Mouse (Mus musculus): ENCODE data around the gene Thegl.
"Not testable (repeated sequence)": the region's sequence is repeated elsewhere in the genome, so short reads cannot be mapped to it uniquely, and the experiment has no call there.

The Thegl gene

GRCm38 (mm10) chr5:77015544-77016482, at the start of gene Thegl:
Gene Thegl, plus strand, starts transcription at chr5:77016023.
- peak; percentile 99 for ATAC-seq (ENCODE audit: low TSS enrichment)

- ATAC-seq (ENCODE audit: low TSS enrichment): no peak
Observed at GRCm38 (mm10) chr5:76969250-76969649, 46.6 kb upstream of the Thegl start.

DNA sequence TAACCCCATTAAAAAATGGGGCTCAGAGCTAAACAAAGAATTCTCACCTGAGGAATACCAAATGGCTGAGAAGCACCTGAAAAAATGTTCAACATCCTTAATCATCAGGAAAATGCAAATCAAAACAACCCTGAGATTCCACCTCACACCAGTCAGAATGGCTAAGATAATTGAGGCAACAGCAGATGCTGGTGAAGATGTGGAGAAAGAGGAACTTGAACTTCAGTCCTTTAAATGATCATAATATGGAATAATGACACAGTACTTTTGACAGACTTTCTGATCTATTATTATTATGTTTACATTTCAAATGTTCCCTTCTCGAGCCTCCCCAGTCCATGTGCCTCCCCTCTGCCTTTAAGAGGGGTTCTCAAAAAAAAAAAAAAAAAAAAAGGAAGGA, 44.7 kb upstream of the Thegl start:
- not testable (repeated sequence) for ATAC-seq (ENCODE audit: low TSS enrichment)

GRCm38 (mm10) chr5:76973488-76973887, 42.3 kb upstream of the Thegl start:
- no peak for ATAC-seq (ENCODE audit: low TSS enrichment)

DNA sequence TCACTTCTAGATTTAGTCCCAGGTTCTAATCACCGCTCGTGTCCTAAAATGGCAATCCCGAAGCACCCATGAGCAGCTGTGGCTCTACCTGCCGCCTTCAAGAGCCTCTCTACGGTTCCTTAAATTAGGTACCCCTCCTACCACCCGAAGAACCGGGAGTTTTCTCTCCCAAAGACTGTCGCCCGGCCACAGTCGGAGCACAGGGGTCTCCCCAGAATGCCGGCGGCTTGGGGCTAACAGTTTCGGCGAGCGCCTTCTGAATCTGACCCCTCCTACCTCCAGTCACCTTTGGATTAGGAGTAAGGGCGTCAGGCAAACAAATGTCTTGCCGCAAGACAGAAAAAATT, 41.6 kb upstream of the Thegl start:
- peak; percentile 42 for ATAC-seq (ENCODE audit: low TSS enrichment)

DNA sequence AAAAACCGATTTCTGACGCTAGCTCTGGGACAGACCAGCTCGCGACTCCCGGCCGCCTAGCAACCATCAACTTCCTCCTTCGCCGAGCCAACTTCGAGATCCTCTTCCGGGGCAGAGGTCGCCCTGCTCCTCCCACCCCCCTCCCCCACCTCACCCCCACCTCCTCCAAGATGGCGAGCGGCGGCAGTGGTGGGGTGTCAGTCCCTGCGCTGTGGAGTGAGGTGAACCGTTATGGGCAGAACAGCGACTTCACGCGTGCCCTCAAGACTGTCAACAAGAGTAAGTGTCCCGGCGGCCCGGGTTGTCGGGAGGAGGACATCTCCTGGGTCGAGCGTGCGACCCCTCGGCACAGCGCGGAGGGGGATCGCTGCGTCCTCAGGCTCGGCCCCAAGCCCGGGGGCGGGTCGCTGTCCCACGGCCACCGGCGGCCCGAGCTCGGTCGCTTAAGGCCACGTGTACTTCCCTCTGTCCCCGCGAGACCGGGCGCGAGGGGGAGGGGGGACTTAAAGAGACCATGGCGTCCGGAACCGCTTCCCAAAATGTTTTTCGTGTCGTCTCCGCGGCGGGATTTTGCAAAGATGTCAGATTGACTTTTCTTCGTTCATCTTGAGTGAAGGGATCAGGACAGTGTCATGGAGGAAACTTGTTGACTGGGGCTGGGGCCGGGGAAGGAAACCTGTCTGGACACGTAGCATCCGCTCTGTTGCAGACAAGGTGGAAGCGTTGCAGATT, 41.1 kb upstream of the Thegl start, which contains the start of gene Srp72:
Gene Srp72 (plus strand): TSS at position 130 of the 732 bp plus-strand sequence.
- ATAC-seq (ENCODE audit: low TSS enrichment): peak; percentile 88

DNA sequence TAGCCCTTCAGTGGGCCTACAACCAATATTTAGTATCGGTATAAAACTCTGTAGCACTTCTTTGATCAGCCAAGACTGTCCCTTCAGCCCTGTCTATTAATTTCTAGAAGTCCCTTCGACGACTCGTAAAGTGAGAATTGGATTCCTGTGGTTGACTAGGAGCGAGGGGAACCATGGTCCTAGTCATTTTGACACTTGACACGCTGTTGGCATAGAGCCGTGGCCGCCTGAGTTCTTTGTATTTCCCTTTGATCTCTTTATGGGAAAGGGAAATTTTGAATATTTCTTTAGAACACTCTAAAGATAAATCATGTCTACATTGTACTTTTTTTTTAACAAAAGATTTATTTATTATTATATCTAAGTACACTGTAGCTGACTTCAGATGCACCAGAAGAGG, 40.1 kb upstream of the Thegl start:
- ATAC-seq (ENCODE audit: low TSS enrichment): no peak

DNA sequence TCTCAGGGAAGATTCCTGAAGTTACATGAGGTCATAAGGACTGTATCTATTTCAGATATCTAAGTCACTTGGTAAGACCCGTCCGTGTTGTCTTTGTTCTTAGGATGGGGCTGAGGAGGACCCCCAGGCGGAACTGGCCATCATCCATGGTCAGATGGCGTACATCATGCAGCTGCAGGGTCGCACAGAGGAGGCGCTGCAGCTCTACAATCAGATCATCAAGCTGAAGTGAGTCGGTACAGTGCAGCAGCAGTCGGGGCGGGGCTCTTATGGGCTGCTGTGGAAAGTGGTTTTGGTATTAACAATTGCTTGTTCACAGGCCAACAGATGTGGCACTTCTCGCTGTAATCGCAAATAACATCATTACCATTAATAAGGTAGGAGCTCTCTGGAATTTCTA, 31.8 kb upstream of the Thegl start:
- no peak for ATAC-seq (ENCODE audit: low TSS enrichment)

DNA sequence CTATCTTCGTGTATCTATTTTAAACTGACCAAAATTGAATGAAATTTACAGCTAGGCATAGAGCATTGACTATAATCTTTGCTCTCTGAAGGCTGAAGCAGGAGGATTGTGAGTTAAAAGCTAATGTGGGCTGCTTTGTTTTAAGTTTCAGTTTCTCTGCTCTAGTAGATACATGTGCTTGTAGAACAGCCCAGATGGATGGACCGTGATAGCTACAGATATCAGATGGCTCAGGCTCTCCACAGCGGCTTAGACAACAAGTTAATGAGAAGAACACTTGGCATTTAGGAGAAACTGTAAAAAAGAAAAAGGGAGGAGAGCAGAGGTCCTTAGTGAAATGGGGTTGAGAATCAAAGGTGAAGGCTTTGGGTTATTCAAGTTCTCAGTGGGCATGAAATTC, 25.0 kb upstream of the Thegl start:
- no peak for ATAC-seq (ENCODE audit: low TSS enrichment)

DNA sequence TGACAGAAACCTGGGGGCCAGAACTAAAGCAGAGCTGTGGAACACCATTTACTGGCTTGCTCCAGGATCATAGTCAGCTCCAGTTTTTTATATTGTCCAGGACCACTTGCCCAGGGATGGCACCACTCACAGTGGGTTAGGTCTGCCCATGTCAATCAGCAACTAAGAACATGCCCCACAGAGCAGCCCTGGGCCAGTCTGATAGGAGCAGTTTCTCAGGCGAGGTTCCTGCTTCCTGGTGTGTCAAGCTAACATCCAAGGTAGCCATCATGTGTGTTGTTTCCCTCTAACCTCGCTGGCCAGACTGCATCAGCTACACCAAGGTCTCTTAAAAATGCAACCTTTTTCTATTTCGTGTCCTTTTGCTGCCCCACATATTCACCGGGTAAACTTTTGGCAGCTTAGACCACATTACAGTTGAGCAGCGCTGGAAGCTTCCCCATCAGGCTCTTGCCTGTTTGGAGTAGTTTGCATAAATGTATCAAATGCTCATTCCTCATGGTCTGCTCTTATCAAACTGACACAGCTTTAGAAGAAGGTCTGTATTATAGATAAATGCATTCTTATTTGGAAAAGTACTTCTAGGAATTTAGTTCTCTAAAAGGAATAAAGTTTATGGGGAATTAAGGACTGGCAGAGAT, 22.5 kb upstream of the Thegl start:
- no peak for ATAC-seq (ENCODE audit: low TSS enrichment)

- peak; percentile 98 for ATAC-seq (ENCODE audit: low TSS enrichment)
Observed at GRCm38 (mm10) chr5:76998416-76998815, 17.4 kb upstream of the Thegl start.

GRCm38 (mm10) chr5:77001192-77001591, 14.6 kb upstream of the Thegl start:
- ATAC-seq (ENCODE audit: low TSS enrichment): no peak

- no peak for ATAC-seq (ENCODE audit: low TSS enrichment)
Observed at GRCm38 (mm10) chr5:77004051-77004821, 11.6 kb upstream of the Thegl start, which contains the start of gene Arl9. Gene Arl9, plus strand, starts transcription at chr5:77004055.

DNA sequence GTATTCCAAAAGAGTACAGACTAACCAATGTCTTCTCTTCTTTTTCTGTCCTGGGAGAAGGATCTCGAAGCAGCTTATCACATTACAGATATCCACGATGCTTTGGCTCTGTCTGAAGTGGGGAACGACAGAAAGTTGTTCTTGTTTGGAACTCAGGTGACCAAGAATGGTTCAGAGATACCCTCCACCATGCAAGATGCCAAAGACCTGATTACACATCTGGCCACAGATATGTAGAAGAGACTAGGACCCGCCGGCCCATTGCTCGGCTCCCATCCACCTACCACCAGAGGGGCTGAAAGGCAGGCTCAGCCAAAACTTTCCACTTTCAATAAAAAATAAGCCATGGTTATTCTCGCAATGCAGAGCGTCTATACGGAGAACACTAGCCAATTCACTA, 5.5 kb upstream of the Thegl start:
- no peak for ATAC-seq (ENCODE audit: low TSS enrichment)

GRCm38 (mm10) chr5:77011082-77011481, 4.7 kb upstream of the Thegl start:
- ATAC-seq (ENCODE audit: low TSS enrichment): no peak

- ATAC-seq (ENCODE audit: low TSS enrichment): no peak
Observed at GRCm38 (mm10) chr5:77013171-77013570, 2.7 kb upstream of the Thegl start.

DNA sequence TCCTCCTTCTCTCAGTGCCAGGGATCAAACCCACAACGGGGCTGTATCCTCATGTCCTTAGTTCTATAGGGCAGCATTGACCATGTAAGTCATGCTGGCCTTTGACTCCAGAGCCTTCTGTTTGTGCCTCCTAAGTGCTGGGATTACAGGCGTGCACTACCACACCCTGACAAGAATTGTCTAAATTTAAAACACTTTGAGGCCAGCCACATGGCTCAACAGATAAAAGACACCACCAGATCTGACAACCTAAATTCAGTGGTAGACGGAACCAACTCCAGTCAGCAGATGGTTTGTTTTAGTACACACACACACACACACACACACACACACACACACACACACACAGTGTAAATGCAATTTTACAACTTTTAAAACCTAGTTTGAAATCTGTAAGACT, 12.2 kb downstream of the Thegl start:
- no peak for ATAC-seq (ENCODE audit: low TSS enrichment)

DNA sequence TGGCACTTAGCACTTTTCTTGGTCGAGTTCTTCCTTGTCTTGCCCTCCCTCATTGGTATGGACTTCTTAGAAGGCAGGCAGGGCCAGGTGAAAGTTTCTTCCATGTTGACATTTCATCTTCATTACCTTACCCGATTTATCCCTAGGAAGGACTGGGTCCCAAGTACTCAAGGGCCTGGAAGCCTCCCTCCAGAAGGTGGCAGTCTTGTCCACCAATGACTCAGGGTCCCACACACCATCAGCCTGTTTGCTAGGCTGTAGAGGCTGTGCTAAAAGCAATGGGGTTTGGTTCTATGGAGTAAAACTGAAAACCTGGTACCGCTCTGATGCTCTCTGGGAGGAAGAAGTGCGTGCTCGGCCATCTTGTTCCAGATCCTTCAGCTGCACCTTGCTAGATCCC, 13.9 kb downstream of the Thegl start:
- ATAC-seq (ENCODE audit: low TSS enrichment): peak; percentile 80

DNA sequence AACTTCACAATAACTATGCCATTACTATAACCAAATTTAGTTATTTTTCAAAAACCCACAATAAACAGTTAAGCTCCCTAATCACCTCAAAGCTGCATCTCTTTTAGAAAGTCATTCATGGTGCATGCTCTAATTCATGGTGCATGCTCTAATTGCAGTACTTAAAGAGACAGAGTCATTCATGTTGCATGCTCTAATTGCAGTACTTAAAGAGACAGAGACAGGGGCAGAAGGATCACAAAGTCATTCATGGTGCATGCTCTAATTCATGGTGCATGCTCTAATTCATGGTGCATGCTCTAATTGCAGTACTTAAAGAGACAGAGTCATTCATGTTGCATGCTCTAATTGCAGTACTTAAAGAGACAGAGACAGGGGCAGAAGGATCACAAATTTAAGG, 19.3 kb downstream of the Thegl start:
- ATAC-seq (ENCODE audit: low TSS enrichment): not testable (repeated sequence)

DNA sequence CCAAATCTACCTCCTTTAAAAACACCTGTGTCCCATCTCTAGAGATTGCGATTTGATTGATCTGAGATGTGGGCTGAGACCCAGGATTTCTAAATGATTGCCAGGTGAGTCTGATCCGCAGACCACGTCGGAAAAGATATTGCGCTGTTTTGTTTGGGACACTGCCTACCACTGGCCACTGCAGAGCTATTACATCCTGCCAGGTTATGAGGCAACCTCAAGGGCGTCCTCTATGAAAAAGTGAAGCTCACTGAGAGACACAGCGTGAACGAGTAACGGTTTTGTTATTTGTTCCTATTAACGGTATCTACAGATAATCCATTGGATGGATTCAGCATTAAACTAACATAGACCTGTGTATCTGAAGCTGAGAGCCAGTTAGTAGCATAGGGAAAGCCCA, 22.6 kb downstream of the Thegl start:
- no peak for ATAC-seq (ENCODE audit: low TSS enrichment)

- no peak for ATAC-seq (ENCODE audit: low TSS enrichment)
Observed at GRCm38 (mm10) chr5:77039391-77039790, 23.6 kb downstream of the Thegl start.

GRCm38 (mm10) chr5:77044362-77044761, 28.5 kb downstream of the Thegl start:
- no peak for ATAC-seq (ENCODE audit: low TSS enrichment)

Data from frontal cortex, adult (tissue).